Mouse (Mus musculus) limb, embryonic 14.5 days (tissue): ENCODE results near the gene C2cd3. TPM values are rescaled to one million over a fixed set of nuclear protein-coding genes. Genes with fewer than 3 reads are reported as not detected.

ENCODE experiments used
- ATAC-seq: fragments of 200-750 bp; cut with Nextera tagmentation; 2 replicates; pipeline ENCODE4 v1.8.0; 2017; ENCODE audit warnings: low read depth, moderate number of reproducible peaks, moderate TSS enrichment; ENCODE audit not compliant: low FRiP score
- DNase-seq: peaks from one replicate; pipeline ENCODE4 v3.0.0-alpha.2; 2015; ENCODE audit warnings: low spot score
- H3K27ac ChIP-seq: fragments of 300-500 bp; sonication (generic); replicated peaks from 2 replicates; pipeline ENCODE4 v1.5.1; 2014; ENCODE audit warnings: low read depth, mild to moderate bottlenecking, low read length, moderate library complexity, mixed read lengths
- H3K27me3 ChIP-seq: fragments of 300-500 bp; sonication (generic); 2 replicates; pipeline ENCODE4 v1.6.1; 2014; ENCODE audit warnings: low read length, mixed read lengths; ENCODE audit not compliant: control insufficient read depth, insufficient read depth
- H3K36me3 ChIP-seq: fragments of 300-500 bp; sonication (generic); 2 replicates; pipeline ENCODE4 v1.6.1; 2014; ENCODE audit warnings: mild to moderate bottlenecking, low read length, moderate library complexity, mixed read lengths; ENCODE audit not compliant: control insufficient read depth, insufficient read depth
- H3K4me1 ChIP-seq: fragments of 300-500 bp; sonication (generic); 2 replicates; pipeline ENCODE4 v1.6.1; 2014; ENCODE audit warnings: antibody characterized with exemption, low read length, mixed read lengths; ENCODE audit not compliant: control insufficient read depth, insufficient read depth
- H3K4me2 ChIP-seq: fragments of 300-500 bp; sonication (generic); replicated peaks from 2 replicates; pipeline ENCODE4 v1.6.1; 2014; ENCODE audit warnings: low read depth, mild to moderate bottlenecking, low read length, moderate library complexity; ENCODE audit not compliant: severe bottlenecking
- H3K4me3 ChIP-seq: fragments of 300-500 bp; sonication (generic); replicated peaks from 2 replicates; pipeline ENCODE4 v1.5.1; 2014; ENCODE audit warnings: low read length
- H3K9ac ChIP-seq: fragments of 300-500 bp; sonication (generic); 2 replicates; pipeline ENCODE4 v1.6.1; 2014; ENCODE audit warnings: mild to moderate bottlenecking, low read depth, low read length, moderate library complexity; ENCODE audit not compliant: severe bottlenecking
- H3K9me3 ChIP-seq: fragments of 300-500 bp; sonication (generic); 2 replicates; pipeline ENCODE4 v1.6.1; 2016; ENCODE audit warnings: low read length; ENCODE audit not compliant: control insufficient read depth
- POLR2A ChIP-seq: fragments of 200-500 bp; IDR thresholded peaks from 2 replicates; pipeline ENCODE4 v1.8.0; 2012; ENCODE audit warnings: inconsistent platforms, mild to moderate bottlenecking, moderate library complexity, borderline replicate concordance; ENCODE audit not compliant: insufficient read depth, insufficient read length; ENCODE audit errors: extremely low read depth
- WGBS: fragments of 180-500 bp; shearing (Covaris S2); extraction: QIAGEN DNeasy Blood & Tissue Kit; methylation state at CpG from one replicate; pipeline ENCODE4 v1.1.7; 2014; 5-methylcytosine and 5-hydroxymethylcytosine counted together
- polyA plus RNA-seq, 2 experiments: library from polyadenylated mRNA; depleted of rRNA in 1 of 2; stranded (reverse) in 1 of 2; unstranded in 1 of 2; fragments of >200 nt; fragmentation: Nextera tagmentation in 1 of 2; extraction: Ambion mirVana in 1 of 2; gene quantifications; 2 replicates each; pipeline versions ENCODE4 v1.2.1 to v1.2.3; 2012 to 2014

C2cd3 gene
- polyA plus RNA-seq, 2 experiments = 23.5 to 29.3 TPM

DNA sequence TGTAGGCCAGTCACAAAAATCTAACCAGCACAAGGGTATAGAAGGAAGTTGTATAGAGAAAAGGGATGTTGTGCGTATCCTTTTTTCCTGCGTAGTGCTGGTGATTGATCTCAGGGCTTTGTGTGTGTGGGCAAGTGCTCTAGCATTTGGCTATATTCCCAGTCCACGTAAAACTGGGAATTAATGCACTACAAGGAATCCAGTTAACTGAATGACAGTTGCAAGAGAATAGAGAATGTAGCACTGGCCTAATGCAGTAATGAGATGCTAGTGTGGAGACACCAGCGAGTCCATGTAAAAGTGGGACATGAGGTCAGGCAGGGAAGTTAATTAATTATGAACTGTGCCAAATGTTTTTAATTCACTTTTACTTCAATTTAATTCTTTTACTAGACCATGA, 30.7 kb downstream of the C2cd3 start:
- peaks cover 75% of the 10 kb centered on the region for H3K36me3 ChIP-seq
- H3K27me3 ChIP-seq = no peaks in the 10 kb centered on the region
- TF ChIP-seq POLR2A = no peak
- no peak overlapping the region for H3K27ac ChIP-seq
- H3K9ac ChIP-seq = no peak overlapping the region
- no peak overlapping the region for H3K4me3 ChIP-seq
- WGBS = 75% methylated on average over 4 of the region's 4 CpGs
- H3K9me3 ChIP-seq = no peaks in the 10 kb centered on the region
- no peak for ATAC-seq
- no peak overlapping the region for H3K4me2 ChIP-seq
- H3K4me1 ChIP-seq = no peaks in the 10 kb centered on the region
- no peak for DNase-seq

DNA sequence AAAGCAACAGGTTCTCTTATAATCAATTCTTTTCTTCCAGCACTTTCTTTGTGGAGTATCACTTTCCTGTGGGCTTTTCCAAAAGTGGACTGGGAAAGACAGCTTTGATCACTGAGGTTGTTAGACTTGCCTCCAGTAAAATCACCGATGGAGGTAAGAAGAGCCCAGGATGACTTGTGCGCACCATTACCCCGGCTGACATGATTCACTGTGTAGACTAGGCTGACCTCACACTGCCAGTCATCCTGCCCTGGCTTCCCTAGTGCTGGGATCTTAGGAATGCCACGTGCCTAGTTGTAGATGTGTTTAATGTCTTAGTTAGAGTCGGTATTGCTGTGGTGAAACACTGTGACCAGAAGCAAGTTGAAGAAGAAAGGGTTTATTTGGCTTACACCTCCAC, 35.6 kb downstream of the C2cd3 start:
- H3K9me3 ChIP-seq = no peaks in the 10 kb centered on the region
- H3K9ac ChIP-seq = no peak overlapping the region
- no peak overlapping the region for H3K27ac ChIP-seq
- 91% methylated on average over 5 of the region's 5 CpGs for WGBS
- no peaks in the 10 kb centered on the region for H3K27me3 ChIP-seq
- TF ChIP-seq POLR2A = no peak
- H3K4me2 ChIP-seq = no peak overlapping the region
- no peak for DNase-seq
- ATAC-seq = no peak
- H3K4me3 ChIP-seq = no peak overlapping the region
- no peaks in the 10 kb centered on the region for H3K4me1 ChIP-seq
- peaks cover 87% of the 10 kb centered on the region for H3K36me3 ChIP-seq

DNA sequence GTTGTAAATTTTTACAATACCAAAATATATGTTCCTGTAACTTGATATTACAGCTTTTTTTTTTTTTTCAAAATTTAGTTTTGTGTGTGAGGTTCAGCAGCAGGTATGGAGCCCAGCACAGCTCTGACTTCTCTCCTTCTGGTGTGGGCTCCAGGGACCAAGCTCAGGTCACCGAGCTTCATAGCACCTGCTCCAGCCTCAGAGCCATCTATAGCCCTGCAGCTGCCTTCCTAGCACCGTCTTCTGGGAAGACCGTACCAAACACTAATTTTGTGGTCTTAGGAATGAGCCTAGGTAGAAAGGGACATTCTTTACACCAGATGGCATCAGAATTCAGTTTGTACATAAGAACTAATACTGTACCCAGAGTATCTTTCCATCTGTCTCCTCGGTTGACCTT, 36.7 kb downstream of the C2cd3 start:
- no peak for TF ChIP-seq POLR2A
- H3K27ac ChIP-seq = no peak overlapping the region
- H3K4me1 ChIP-seq = no peaks in the 10 kb centered on the region
- H3K27me3 ChIP-seq = no peaks in the 10 kb centered on the region
- no peak for ATAC-seq
- H3K9ac ChIP-seq = no peak overlapping the region
- H3K4me2 ChIP-seq = no peak overlapping the region
- no peak for DNase-seq
- WGBS = 88% methylated on average over 4 of the region's 4 CpGs
- H3K4me3 ChIP-seq = no peak overlapping the region
- H3K36me3 ChIP-seq = peaks cover 87% of the 10 kb centered on the region
- H3K9me3 ChIP-seq = no peaks in the 10 kb centered on the region

DNA sequence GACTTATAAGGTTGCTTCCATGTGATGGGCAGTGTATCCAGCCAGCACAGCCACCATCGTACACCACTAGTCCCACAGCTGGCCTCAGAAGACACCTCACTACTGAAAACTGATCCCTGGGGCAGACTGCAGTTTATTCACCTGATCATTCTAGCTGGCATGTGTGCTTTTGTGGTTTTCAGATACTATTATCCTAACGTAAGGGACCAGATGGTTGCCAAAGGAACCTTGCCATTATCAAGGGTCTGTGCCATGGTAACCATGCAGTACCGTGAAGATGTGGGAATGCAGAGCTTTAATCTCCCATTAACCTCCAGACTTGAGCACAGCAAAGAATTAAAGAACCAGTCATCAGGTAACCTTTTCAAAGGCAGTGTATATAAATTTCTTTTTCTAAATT, 53.8 kb downstream of the C2cd3 start:
- no peak for ATAC-seq
- Histone ChIP-seq H3K27ac (no peak overlapping the region), H3K36me3 (peaks cover 86% of the 10 kb centered on the region), H3K4me2 (no peak overlapping the region), H3K9ac (no peak overlapping the region), H3K4me3 (no peak overlapping the region), H3K27me3 (no peaks in the 10 kb centered on the region), H3K9me3 (no peaks in the 10 kb centered on the region), H3K4me1 (no peaks in the 10 kb centered on the region)
- DNase-seq = no peak
- no peak for TF ChIP-seq POLR2A
- WGBS = 90% methylated on average over 3 of the region's 3 CpGs

DNA sequence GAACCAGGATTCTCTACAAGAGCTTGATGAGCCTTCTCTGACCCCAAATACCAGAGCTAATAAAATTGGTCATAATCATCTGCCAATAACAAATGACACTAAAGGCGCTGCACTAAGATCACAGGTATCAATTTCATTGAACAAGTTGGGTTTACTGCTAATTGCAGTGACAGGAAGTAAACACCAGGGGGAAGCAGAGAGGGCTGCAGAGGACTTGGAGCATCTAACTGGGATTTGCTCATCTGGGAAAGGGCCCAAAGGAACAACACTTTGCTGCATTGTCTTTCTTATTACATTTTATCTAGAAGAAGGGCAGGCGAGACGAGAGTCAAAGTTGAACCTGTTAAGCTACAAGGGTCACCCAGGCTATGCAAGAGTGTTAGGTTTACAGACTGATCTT, 57.1 kb downstream of the C2cd3 start:
- H3K9ac ChIP-seq = no peak overlapping the region
- H3K27ac ChIP-seq = no peak overlapping the region
- no peak for TF ChIP-seq POLR2A
- peaks cover 93% of the 10 kb centered on the region for H3K36me3 ChIP-seq
- no peaks in the 10 kb centered on the region for H3K27me3 ChIP-seq
- DNase-seq (peak; percentile 3), ATAC-seq (no peak)
- no peaks in the 10 kb centered on the region for H3K4me1 ChIP-seq
- 69% methylated on average over 3 of the region's 3 CpGs for WGBS
- no peaks in the 10 kb centered on the region for H3K9me3 ChIP-seq
- no peak overlapping the region for H3K4me3 ChIP-seq
- no peak overlapping the region for H3K4me2 ChIP-seq

DNA sequence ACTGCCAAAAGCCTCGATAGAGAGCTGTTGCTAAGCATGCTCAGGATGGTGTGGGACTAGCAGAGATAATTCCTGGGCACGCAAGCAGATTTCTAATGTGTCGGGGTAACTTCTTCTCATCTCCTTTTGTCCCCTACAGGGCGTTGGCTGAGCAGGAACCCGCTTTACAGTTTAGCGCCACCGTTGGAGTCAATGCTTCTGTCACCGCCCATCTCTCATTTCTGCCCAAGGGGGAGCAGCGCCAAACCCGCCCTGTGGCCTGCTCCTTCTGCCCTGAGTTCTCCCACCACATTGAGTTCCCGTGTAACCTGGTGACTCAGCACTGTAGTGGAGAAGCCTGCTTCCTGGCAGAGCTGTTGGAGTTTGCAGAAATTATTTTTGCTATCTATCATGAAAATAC, 57.9 kb downstream of the C2cd3 start:
- no peaks in the 10 kb centered on the region for H3K27me3 ChIP-seq
- peaks cover 89% of the 10 kb centered on the region for H3K36me3 ChIP-seq
- no peaks in the 10 kb centered on the region for H3K9me3 ChIP-seq
- no peak for DNase-seq
- no peak for ATAC-seq
- H3K4me1 ChIP-seq = no peaks in the 10 kb centered on the region
- H3K9ac ChIP-seq = no peak overlapping the region
- TF ChIP-seq POLR2A = no peak
- no peak overlapping the region for H3K27ac ChIP-seq
- no peak overlapping the region for H3K4me2 ChIP-seq
- no peak overlapping the region for H3K4me3 ChIP-seq
- 90% methylated on average over 11 of the region's 11 CpGs for WGBS
